Mouse (Mus musculus): ENCODE data around the gene Hs3st6. TPM values are rescaled to one million over a fixed set of nuclear protein-coding genes. Genes with fewer than 3 reads are reported as not detected.
A peak's percentile ranks its signal among the peaks of the same experiment; 100 is the strongest.

The Hs3st6 gene
- polyA plus RNA-seq, 1 experiment from 2014 or later, result 0.28 TPM

- no peak overlapping the region for H3K4me2 ChIP-seq (ENCODE audit: low read depth, low read length)
- H3K4me1 ChIP-seq (ENCODE audit: control insufficient read depth, insufficient read depth, low read length), result no peaks in the 10 kb centered on the region
- H3K36me3 ChIP-seq (ENCODE audit: control insufficient read depth, insufficient read depth, low read length), result no peaks in the 10 kb centered on the region
- no peak overlapping the region for H3K4me3 ChIP-seq (ENCODE audit: low read length)
- 85% methylated on average over 2 of the region's 2 CpGs for WGBS
- no peak overlapping the region for H3K9ac ChIP-seq (ENCODE audit: low read depth, low read length)
- H3K27ac ChIP-seq (ENCODE audit: low read length), result no peak overlapping the region
- no peaks in the 10 kb centered on the region for H3K27me3 ChIP-seq (replicated peaks; ENCODE audit: control insufficient read depth, insufficient read depth, low read length)
- no peaks in the 10 kb centered on the region for H3K9me3 ChIP-seq (ENCODE audit: control insufficient read depth, low read length)
- ATAC-seq, result no peak
These were observed 28.0 kb downstream of the Hs3st6 start for GRCm38 (mm10) chr17:24780821-24781220.

GRCm38 (mm10) chr17:24792190-24792589 is 39.4 kb downstream of the Hs3st6 start:
- Histone ChIP-seq H3K36me3 (ENCODE audit: control insufficient read depth, insufficient read depth, low read length) (no peaks in the 10 kb centered on the region), H3K4me1 (ENCODE audit: control insufficient read depth, insufficient read depth, low read length) (no peaks in the 10 kb centered on the region), H3K4me3 (ENCODE audit: low read length) (no peak overlapping the region), H3K9ac (ENCODE audit: low read depth, low read length) (no peak overlapping the region), H3K27me3 (replicated peaks; ENCODE audit: control insufficient read depth, insufficient read depth, low read length) (no peaks in the 10 kb centered on the region; the same call in 1 of the 2 replicates), H3K4me2 (ENCODE audit: low read depth, low read length) (no peak overlapping the region), H3K9me3 (ENCODE audit: control insufficient read depth, low read length) (no peaks in the 10 kb centered on the region), H3K27ac (ENCODE audit: low read length) (no peak overlapping the region)
- WGBS, result 46% methylated on average over 8 of the region's 8 CpGs
- ATAC-seq, result no peak

GRCm38 (mm10) chr17:24794791-24795190 is 42.0 kb downstream of the Hs3st6 start:
- ATAC-seq, result no peak
- 75% methylated on average over 12 of the region's 12 CpGs for WGBS

GRCm38 (mm10) chr17:24796969-24797368 is 44.2 kb downstream of the Hs3st6 start:
- no peaks in the 10 kb centered on the region for H3K4me1 ChIP-seq (ENCODE audit: control insufficient read depth, insufficient read depth, low read length)
- WGBS, result 57% methylated on average over 3 of the region's 3 CpGs
- H3K27me3 ChIP-seq (replicated peaks; ENCODE audit: control insufficient read depth, insufficient read depth, low read length), result no peaks in the 10 kb centered on the region
- ATAC-seq, result no peak
- H3K36me3 ChIP-seq (ENCODE audit: control insufficient read depth, insufficient read depth, low read length), result no peaks in the 10 kb centered on the region
- no peak overlapping the region for H3K4me3 ChIP-seq (ENCODE audit: low read length)
- no peak overlapping the region for H3K27ac ChIP-seq (ENCODE audit: low read length)
- no peak overlapping the region for H3K9ac ChIP-seq (ENCODE audit: low read depth, low read length)
- no peaks in the 10 kb centered on the region for H3K9me3 ChIP-seq (ENCODE audit: control insufficient read depth, low read length)
- no peak overlapping the region for H3K4me2 ChIP-seq (ENCODE audit: low read depth, low read length)

More at GRCm38 (mm10) chr17:24794791-24795190, 42.0 kb downstream of the Hs3st6 start:
- H3K9ac ChIP-seq (ENCODE audit: low read depth, low read length), result no peak overlapping the region
- H3K4me1 ChIP-seq (ENCODE audit: control insufficient read depth, insufficient read depth, low read length), result no peaks in the 10 kb centered on the region
- no peak overlapping the region for H3K4me3 ChIP-seq (ENCODE audit: low read length)
- no peak overlapping the region for H3K4me2 ChIP-seq (ENCODE audit: low read depth, low read length)
- H3K9me3 ChIP-seq (ENCODE audit: control insufficient read depth, low read length), result no peaks in the 10 kb centered on the region
- H3K27me3 ChIP-seq (replicated peaks; ENCODE audit: control insufficient read depth, insufficient read depth, low read length), result no peaks in the 10 kb centered on the region; the same call in 1 of the 2 replicates
- no peaks in the 10 kb centered on the region for H3K36me3 ChIP-seq (ENCODE audit: control insufficient read depth, insufficient read depth, low read length)
- H3K27ac ChIP-seq (ENCODE audit: low read length), result no peak overlapping the region

GRCm38 (mm10) chr17:24798229-24798628 is 45.4 kb downstream of the Hs3st6 start:
- ATAC-seq, result no peak
- 58% methylated on average over 9 of the region's 9 CpGs for WGBS
- Histone ChIP-seq H3K36me3 (ENCODE audit: control insufficient read depth, insufficient read depth, low read length) (no peaks in the 10 kb centered on the region), H3K27ac (ENCODE audit: low read length) (no peak overlapping the region), H3K4me1 (ENCODE audit: control insufficient read depth, insufficient read depth, low read length) (no peaks in the 10 kb centered on the region), H3K4me3 (ENCODE audit: low read length) (no peak overlapping the region), H3K4me2 (ENCODE audit: low read depth, low read length) (no peak overlapping the region), H3K27me3 (replicated peaks; ENCODE audit: control insufficient read depth, insufficient read depth, low read length) (no peaks in the 10 kb centered on the region), H3K9ac (ENCODE audit: low read depth, low read length) (no peak overlapping the region), H3K9me3 (ENCODE audit: control insufficient read depth, low read length) (no peaks in the 10 kb centered on the region)

GRCm38 (mm10) chr17:24799476-24799875 is 46.7 kb downstream of the Hs3st6 start:
- Histone ChIP-seq H3K9ac (ENCODE audit: low read depth, low read length) (no peak overlapping the region), H3K36me3 (ENCODE audit: control insufficient read depth, insufficient read depth, low read length) (no peaks in the 10 kb centered on the region), H3K9me3 (ENCODE audit: control insufficient read depth, low read length) (no peaks in the 10 kb centered on the region), H3K27me3 (replicated peaks; ENCODE audit: control insufficient read depth, insufficient read depth, low read length) (peaks cover 3% of the 10 kb centered on the region; the same call in 1 of the 2 replicates), H3K4me2 (ENCODE audit: low read depth, low read length) (no peak overlapping the region), H3K4me1 (ENCODE audit: control insufficient read depth, insufficient read depth, low read length) (peaks cover 1% of the 10 kb centered on the region), H3K4me3 (ENCODE audit: low read length) (no peak overlapping the region), H3K27ac (ENCODE audit: low read length) (no peak overlapping the region)
- no peak for ATAC-seq
- WGBS, result 82% methylated on average over 4 of the region's 4 CpGs

GRCm38 (mm10) chr17:24800524-24800923 is 47.7 kb downstream of the Hs3st6 start:
- Histone ChIP-seq H3K27ac (ENCODE audit: low read length) (no peak overlapping the region), H3K27me3 (replicated peaks; ENCODE audit: control insufficient read depth, insufficient read depth, low read length) (peaks cover 7% of the 10 kb centered on the region; the same call in 1 of the 2 replicates), H3K4me3 (ENCODE audit: low read length) (no peak overlapping the region), H3K4me1 (ENCODE audit: control insufficient read depth, insufficient read depth, low read length) (peaks cover 4% of the 10 kb centered on the region), H3K4me2 (ENCODE audit: low read depth, low read length) (no peak overlapping the region), H3K36me3 (ENCODE audit: control insufficient read depth, insufficient read depth, low read length) (no peaks in the 10 kb centered on the region), H3K9ac (ENCODE audit: low read depth, low read length) (no peak overlapping the region), H3K9me3 (ENCODE audit: control insufficient read depth, low read length) (no peaks in the 10 kb centered on the region)
- no peak for ATAC-seq
- 50% methylated on average over 3 of the region's 3 CpGs for WGBS

GRCm38 (mm10) chr17:24803952-24804951 is 51.5 kb downstream of the Hs3st6 start, which contains the start of gene Meiob:
Gene Meiob (plus strand): TSS chr17:24804289.
- H3K9me3 ChIP-seq (ENCODE audit: control insufficient read depth, low read length), result no peaks in the 10 kb centered on the region
- peaks cover 12% of the 10 kb centered on the region; the same call in 1 of the 2 replicates for H3K27me3 ChIP-seq (replicated peaks; ENCODE audit: control insufficient read depth, insufficient read depth, low read length)
- H3K9ac ChIP-seq (ENCODE audit: low read depth, low read length), result peak within 1 kb of the TSS; percentile 65
- H3K4me2 ChIP-seq (ENCODE audit: low read depth, low read length), result peak within 1 kb of the TSS; percentile 87
- peak; percentile 95 for ATAC-seq
- under 1% methylated on average over 71 of the region's 71 CpGs for WGBS
- H3K4me1 ChIP-seq (ENCODE audit: control insufficient read depth, insufficient read depth, low read length), result peaks cover 4% of the 10 kb centered on the region
- H3K27ac ChIP-seq (ENCODE audit: low read length), result no peak within 1 kb of the TSS
- H3K4me3 ChIP-seq (ENCODE audit: low read length), result peak within 1 kb of the TSS; percentile 70
- no peaks in the 10 kb centered on the region for H3K36me3 ChIP-seq (ENCODE audit: control insufficient read depth, insufficient read depth, low read length)
